Mouse (Mus musculus): ENCODE results near the gene Slc25a17. TPM values are rescaled to one million over a fixed set of nuclear protein-coding genes. Genes with fewer than 3 reads are reported as not detected.

The Slc25a17 gene
- polyA plus RNA-seq, 1 experiment from 2014 or later = 114 TPM

DNA sequence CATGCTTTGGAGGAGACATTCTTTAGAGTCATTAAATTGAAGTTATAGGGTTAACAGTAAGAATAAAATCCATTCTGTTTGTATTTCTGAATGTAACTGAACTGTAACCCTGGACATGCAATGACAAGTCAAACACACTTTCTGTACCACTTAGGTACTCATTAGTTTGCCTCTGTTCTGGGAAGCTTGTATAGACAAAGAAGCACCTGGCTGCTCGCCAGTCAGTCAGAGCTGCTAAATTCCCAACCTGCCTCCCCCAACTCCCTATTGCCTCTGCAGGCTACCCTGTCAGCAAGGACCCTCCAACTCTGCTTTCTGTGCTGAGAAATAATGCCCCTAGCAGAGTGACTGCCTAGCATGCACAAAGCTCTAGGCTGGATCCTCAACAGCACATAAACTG lies 10.2 kb downstream of the Slc25a17 start:
- no peak for ATAC-seq (ENCODE audit: low FRiP score, low read depth)
- Histone ChIP-seq H3K4me2 (replicated peaks) (no peak overlapping the region), H3K4me3 (no peak overlapping the region), H3K9me3 (no peaks in the 10 kb centered on the region), H3K36me3 (no peaks in the 10 kb centered on the region), H3K27me3 (no peaks in the 10 kb centered on the region), H3K27ac (replicated peaks) (no peak overlapping the region), H3K9ac (replicated peaks) (no peak overlapping the region), H3K4me1 (no peaks in the 10 kb centered on the region)
- WGBS = 73% methylated on average over 1 of the region's 1 CpGs

DNA sequence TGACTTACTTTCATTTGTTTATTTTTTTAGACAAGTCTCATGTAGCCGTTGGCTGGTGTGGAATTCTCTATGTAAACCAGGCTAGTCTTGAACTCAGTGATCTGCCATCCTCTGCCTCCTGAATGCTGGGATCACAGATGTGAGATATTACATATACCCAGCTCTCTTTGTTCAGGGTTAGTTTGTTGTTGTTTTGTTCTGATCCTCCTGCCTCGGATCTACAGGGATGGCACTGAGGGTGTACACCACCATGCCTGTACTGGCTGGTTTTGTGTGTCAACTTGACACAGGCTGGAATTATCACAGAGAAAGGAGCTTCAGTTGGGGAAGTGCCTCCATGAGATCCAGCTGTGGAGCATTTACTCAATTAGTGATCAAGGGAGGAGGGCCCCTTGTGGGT lies 12.2 kb downstream of the Slc25a17 start:
- Histone ChIP-seq H3K4me3 (no peak overlapping the region), H3K4me1 (no peaks in the 10 kb centered on the region), H3K27me3 (no peaks in the 10 kb centered on the region), H3K36me3 (peaks cover 4% of the 10 kb centered on the region), H3K4me2 (replicated peaks) (no peak overlapping the region), H3K9ac (replicated peaks) (no peak overlapping the region), H3K9me3 (no peaks in the 10 kb centered on the region), H3K27ac (replicated peaks) (no peak overlapping the region)
- no peak for ATAC-seq (ENCODE audit: low FRiP score, low read depth)
- WGBS = 79% methylated on average over 2 of the region's 2 CpGs

GRCm38 (mm10) chr15:81347466-81347865 lies 13.1 kb downstream of the Slc25a17 start:
- no peak for ATAC-seq (ENCODE audit: low FRiP score, low read depth)
- Histone ChIP-seq H3K27ac (replicated peaks) (no peak overlapping the region), H3K27me3 (no peaks in the 10 kb centered on the region), H3K4me1 (no peaks in the 10 kb centered on the region), H3K9me3 (no peaks in the 10 kb centered on the region), H3K9ac (replicated peaks) (no peak overlapping the region), H3K4me3 (no peak overlapping the region), H3K4me2 (replicated peaks) (no peak overlapping the region), H3K36me3 (peaks cover 4% of the 10 kb centered on the region)
- WGBS = 94% methylated on average over 2 of the region's 2 CpGs

DNA sequence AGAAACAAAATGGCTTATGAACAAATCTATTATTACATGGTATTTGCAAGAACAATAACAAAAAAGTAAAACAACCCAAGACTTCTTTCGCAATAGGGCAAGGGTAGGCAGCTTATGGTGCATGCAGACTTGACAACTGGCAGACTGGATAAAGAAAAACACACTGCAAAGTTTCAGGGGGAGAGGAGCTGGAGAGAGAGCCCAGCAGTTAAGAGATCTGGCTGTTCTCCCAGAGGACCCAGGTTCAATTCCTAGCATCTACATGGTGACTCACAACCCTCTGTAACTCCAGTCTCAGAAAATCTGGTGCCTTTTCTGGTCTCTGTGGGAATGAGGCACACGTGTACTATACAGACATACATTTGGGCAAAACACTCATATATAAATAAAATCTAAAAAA lies 19.2 kb downstream of the Slc25a17 start:
- Histone ChIP-seq H3K4me1 (no peaks in the 10 kb centered on the region), H3K27ac (replicated peaks) (no peak overlapping the region), H3K36me3 (peaks cover 28% of the 10 kb centered on the region), H3K4me2 (replicated peaks) (no peak overlapping the region), H3K4me3 (no peak overlapping the region), H3K27me3 (no peaks in the 10 kb centered on the region), H3K9me3 (no peaks in the 10 kb centered on the region), H3K9ac (replicated peaks) (no peak overlapping the region)
- 92% methylated on average over 2 of the region's 2 CpGs for WGBS
- no peak for ATAC-seq (ENCODE audit: low FRiP score, low read depth)

DNA sequence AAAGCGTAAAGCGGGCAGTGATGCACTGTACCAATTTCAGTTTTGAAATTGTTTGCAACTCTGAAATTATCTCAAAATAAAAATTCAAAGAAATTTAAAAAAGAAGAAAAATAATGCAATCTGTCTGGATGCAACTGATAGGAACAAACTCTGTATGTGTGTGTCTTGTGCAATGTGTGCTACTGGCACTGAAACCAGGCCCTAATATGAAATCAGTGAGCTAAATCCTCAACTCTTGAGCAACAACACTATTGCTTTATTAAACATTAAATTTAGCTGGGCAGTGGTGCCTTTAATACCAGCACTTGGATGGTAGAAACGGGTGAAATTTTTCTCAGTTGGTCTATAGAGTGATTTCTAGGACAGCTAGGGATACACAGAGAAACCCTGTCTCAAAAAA lies 21.5 kb downstream of the Slc25a17 start:
- peaks cover 41% of the 10 kb centered on the region for H3K36me3 ChIP-seq
- 95% methylated on average over 3 of the region's 3 CpGs for WGBS
- no peak overlapping the region for H3K4me3 ChIP-seq
- H3K9me3 ChIP-seq = no peaks in the 10 kb centered on the region
- H3K27me3 ChIP-seq = no peaks in the 10 kb centered on the region
- ATAC-seq (ENCODE audit: low FRiP score, low read depth) = no peak
- no peaks in the 10 kb centered on the region for H3K4me1 ChIP-seq
- no peak overlapping the region for H3K9ac ChIP-seq (replicated peaks)
- H3K27ac ChIP-seq (replicated peaks) = no peak overlapping the region
- H3K4me2 ChIP-seq (replicated peaks) = no peak overlapping the region

DNA sequence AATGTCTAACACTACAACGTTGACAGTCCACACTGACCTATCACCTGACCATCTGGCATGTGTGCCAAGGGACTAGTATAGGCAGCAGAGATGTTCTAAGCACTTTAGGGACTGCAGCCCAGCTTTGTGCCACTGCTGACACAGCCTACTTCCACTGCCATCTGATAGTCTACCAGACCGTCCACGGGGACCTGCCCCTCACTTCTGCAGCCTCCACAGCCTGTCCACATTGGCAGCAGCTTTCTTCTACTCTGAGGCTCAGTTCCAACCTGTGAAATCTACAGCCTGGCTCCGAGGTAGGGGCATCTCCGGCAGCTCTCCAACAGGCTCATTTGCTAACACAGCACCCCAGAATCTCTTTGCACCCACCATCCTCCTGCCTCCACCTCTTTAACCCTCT lies 24.1 kb downstream of the Slc25a17 start:
- no peaks in the 10 kb centered on the region for H3K9me3 ChIP-seq
- 89% methylated on average over 5 of the region's 5 CpGs for WGBS
- no peak overlapping the region for H3K27ac ChIP-seq (replicated peaks)
- no peak overlapping the region for H3K9ac ChIP-seq (replicated peaks)
- no peak for ATAC-seq (ENCODE audit: low FRiP score, low read depth)
- no peak overlapping the region for H3K4me3 ChIP-seq
- no peak overlapping the region for H3K4me2 ChIP-seq (replicated peaks)
- H3K27me3 ChIP-seq = no peaks in the 10 kb centered on the region
- H3K4me1 ChIP-seq = no peaks in the 10 kb centered on the region
- peaks cover 65% of the 10 kb centered on the region for H3K36me3 ChIP-seq

- no peak for ATAC-seq (ENCODE audit: low FRiP score, low read depth)
- Histone ChIP-seq H3K36me3 (peaks cover 64% of the 10 kb centered on the region), H3K9me3 (no peaks in the 10 kb centered on the region), H3K4me2 (replicated peaks) (no peak overlapping the region), H3K4me1 (no peaks in the 10 kb centered on the region), H3K9ac (replicated peaks) (no peak overlapping the region), H3K4me3 (no peak overlapping the region), H3K27me3 (no peaks in the 10 kb centered on the region), H3K27ac (replicated peaks) (no peak overlapping the region)
- 96% methylated on average over 4 of the region's 4 CpGs for WGBS
These were observed 28.1 kb downstream of the Slc25a17 start for GRCm38 (mm10) chr15:81332517-81332916.

DNA sequence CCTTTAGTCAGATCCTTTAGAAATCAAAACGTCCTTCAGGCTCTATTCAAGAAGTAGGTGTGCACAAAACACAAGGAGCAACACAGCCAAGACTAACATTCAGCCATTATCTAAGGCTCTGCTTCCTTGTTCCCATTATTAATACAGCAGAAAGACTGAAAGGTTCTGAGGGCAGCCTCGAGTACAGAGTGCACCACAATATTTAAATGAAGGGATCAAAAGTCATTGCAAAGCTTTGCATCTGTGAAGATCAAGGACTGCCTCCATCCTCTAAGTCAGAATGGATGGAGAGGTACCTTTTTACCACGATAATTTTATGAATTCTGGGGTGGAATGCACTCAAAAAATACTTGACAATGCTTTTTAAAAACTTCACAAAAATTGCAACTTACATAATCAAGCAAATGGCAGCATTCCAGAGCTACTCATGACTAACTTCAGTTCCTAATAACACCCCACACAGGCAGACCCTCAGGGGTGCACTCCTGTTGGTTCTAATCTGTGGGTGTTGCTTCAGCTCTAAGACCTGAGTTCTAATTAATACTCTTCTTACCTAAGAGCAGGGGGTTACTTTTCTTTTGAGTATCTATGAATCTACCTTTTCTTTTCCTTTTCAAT lies 29.7 kb downstream of the Slc25a17 start:
- no peaks in the 10 kb centered on the region for H3K27me3 ChIP-seq
- peaks cover 66% of the 10 kb centered on the region for H3K36me3 ChIP-seq
- no peaks in the 10 kb centered on the region for H3K4me1 ChIP-seq
- H3K9me3 ChIP-seq = no peaks in the 10 kb centered on the region
- H3K9ac ChIP-seq (replicated peaks) = no peak overlapping the region
- no peak overlapping the region for H3K27ac ChIP-seq (replicated peaks)
- 79% methylated on average over 3 of the region's 3 CpGs for WGBS
- ATAC-seq (ENCODE audit: low FRiP score, low read depth) = no peak
- no peak overlapping the region for H3K4me3 ChIP-seq
- H3K4me2 ChIP-seq (replicated peaks) = no peak overlapping the region

DNA sequence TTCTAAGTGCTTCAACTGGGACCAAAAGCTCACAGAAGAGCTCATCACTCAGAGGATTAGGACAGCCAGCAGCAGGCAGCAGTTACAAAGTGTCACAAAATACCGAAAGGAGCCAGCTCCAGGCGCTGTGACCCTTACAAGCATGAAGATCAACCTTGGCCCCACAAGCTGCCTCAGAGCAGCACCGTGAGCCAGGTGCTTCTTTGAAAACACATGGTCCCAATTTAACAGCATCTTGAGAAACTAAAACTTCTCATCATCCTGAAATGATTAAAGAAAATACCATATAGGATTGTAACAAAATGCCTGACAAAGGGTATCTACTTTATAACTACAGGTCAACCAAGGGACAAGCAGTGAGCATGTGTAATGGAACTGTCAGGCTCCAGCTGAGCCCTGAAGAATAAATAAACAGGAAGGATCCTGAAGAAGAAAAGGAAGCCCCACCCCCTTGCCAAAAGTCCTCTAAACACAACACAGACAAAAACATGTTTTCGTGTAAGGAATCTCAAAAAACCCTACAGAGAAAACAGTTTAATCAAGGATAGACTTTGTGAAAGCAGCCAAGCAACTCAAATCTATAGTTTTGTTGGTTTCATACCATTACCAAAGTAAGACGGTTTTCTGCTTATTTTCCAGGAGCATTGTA lies 30.8 kb downstream of the Slc25a17 start:
- Histone ChIP-seq H3K9me3 (no peaks in the 10 kb centered on the region), H3K4me2 (replicated peaks) (no peak overlapping the region), H3K27me3 (no peaks in the 10 kb centered on the region), H3K36me3 (peaks cover 63% of the 10 kb centered on the region), H3K27ac (replicated peaks) (no peak overlapping the region), H3K4me3 (no peak overlapping the region), H3K9ac (replicated peaks) (no peak overlapping the region), H3K4me1 (no peaks in the 10 kb centered on the region)
- ATAC-seq (ENCODE audit: low FRiP score, low read depth) = no peak
- WGBS = 76% methylated on average over 5 of the region's 5 CpGs

- Histone ChIP-seq H3K27me3 (no peaks in the 10 kb centered on the region), H3K36me3 (peaks cover 52% of the 10 kb centered on the region), H3K4me1 (no peaks in the 10 kb centered on the region), H3K9me3 (no peaks in the 10 kb centered on the region), H3K4me2 (replicated peaks) (no peak overlapping the region), H3K4me3 (no peak overlapping the region), H3K9ac (replicated peaks) (no peak overlapping the region), H3K27ac (replicated peaks) (no peak overlapping the region)
- 94% methylated on average over 7 of the region's 7 CpGs for WGBS
- no peak for ATAC-seq (ENCODE audit: low FRiP score, low read depth)
These were observed 33.1 kb downstream of the Slc25a17 start for GRCm38 (mm10) chr15:81327501-81327900.

DNA sequence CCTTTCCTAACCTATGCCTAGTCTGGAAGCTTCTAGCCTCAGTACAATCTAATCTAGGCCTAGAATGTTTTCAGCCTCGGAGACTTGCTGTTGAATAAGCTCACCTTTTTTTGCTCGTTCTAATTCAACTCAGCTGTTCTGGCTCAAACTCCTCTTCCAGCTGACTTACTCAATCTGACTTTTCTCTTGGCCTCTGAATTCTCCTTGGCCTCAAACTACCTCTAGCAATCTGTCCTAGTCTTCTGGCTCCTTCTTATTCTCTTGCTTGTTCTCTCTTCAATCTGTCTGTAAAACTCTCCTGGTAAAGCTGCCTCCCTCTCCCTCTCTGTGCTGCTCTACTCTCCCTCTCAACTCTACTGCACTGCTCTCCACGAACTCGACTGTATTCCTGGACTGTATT lies 35.6 kb downstream of the Slc25a17 start:
- ATAC-seq (ENCODE audit: low FRiP score, low read depth) = no peak
- H3K9me3 ChIP-seq = no peaks in the 10 kb centered on the region
- no peak overlapping the region for H3K9ac ChIP-seq (replicated peaks)
- H3K27me3 ChIP-seq = no peaks in the 10 kb centered on the region
- H3K27ac ChIP-seq (replicated peaks) = no peak overlapping the region
- H3K4me2 ChIP-seq (replicated peaks) = no peak overlapping the region
- H3K36me3 ChIP-seq = peaks cover 65% of the 10 kb centered on the region
- H3K4me1 ChIP-seq = no peaks in the 10 kb centered on the region
- H3K4me3 ChIP-seq = no peak overlapping the region
- 86% methylated on average over 4 of the region's 4 CpGs for WGBS

DNA sequence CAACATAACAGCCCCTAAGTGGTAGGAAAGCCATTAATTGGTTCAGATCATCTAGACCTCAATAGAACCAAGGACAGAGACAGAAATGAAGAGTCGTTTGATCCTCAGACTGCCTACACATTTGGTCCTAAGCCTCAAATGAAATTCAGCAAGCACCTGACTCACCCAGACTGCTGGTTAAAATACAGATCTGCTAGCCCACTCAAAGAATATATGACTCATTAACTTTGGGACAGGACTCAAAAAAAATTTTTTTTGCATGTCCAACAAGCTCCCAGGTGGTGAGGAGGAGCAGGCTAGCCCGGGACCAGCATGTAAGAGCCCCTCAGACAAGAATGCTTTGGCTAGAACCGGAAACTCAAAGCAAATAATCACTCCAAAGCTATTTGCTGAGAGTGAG lies 40.5 kb downstream of the Slc25a17 start:
- H3K36me3 ChIP-seq = peaks cover 71% of the 10 kb centered on the region
- H3K4me2 ChIP-seq (replicated peaks) = no peak overlapping the region
- no peak overlapping the region for H3K9ac ChIP-seq (replicated peaks)
- no peak for ATAC-seq (ENCODE audit: low FRiP score, low read depth)
- H3K9me3 ChIP-seq = no peaks in the 10 kb centered on the region
- no peaks in the 10 kb centered on the region for H3K27me3 ChIP-seq
- H3K27ac ChIP-seq (replicated peaks) = no peak overlapping the region
- H3K4me1 ChIP-seq = no peaks in the 10 kb centered on the region
- no peak overlapping the region for H3K4me3 ChIP-seq
- WGBS = 93% methylated on average over 3 of the region's 3 CpGs

- WGBS = 93% methylated on average over 9 of the region's 9 CpGs
- Histone ChIP-seq H3K27me3 (no peaks in the 10 kb centered on the region), H3K9ac (replicated peaks) (no peak overlapping the region), H3K36me3 (peaks cover 71% of the 10 kb centered on the region), H3K4me2 (replicated peaks) (no peak overlapping the region), H3K9me3 (no peaks in the 10 kb centered on the region), H3K27ac (replicated peaks) (no peak overlapping the region), H3K4me3 (no peak overlapping the region), H3K4me1 (no peaks in the 10 kb centered on the region)
- no peak for ATAC-seq (ENCODE audit: low FRiP score, low read depth)
These were observed 41.1 kb downstream of the Slc25a17 start for GRCm38 (mm10) chr15:81319462-81319861.
